Mouse (Mus musculus) lung, embryonic 16.5 days (tissue): ENCODE measurements at regions not wholly inside any gene's neighbourhood (a gene's known extent, or its start where the extent isn't known, plus 50 kb on each side); places are given as distances from the start of the nearest gene placed in this dataset.
A peak's percentile ranks its signal among the peaks of the same experiment; 100 is the strongest.

ENCODE experiments used
- ATAC-seq: fragments of 200-750 bp; cut with Nextera tagmentation; 2 replicates; pipeline ENCODE4 v1.8.0; 2017; ENCODE audit warnings: low read depth, mild to moderate bottlenecking, moderate library complexity
- H3K27ac ChIP-seq: fragments of 300-500 bp; sonication (generic); 2 replicates; pipeline ENCODE4 v1.5.1; 2014; ENCODE audit warnings: mild to moderate bottlenecking, control low read depth, low read length
- H3K27me3 ChIP-seq: fragments of 300-500 bp; sonication (generic); 2 replicates; pipeline ENCODE4 v1.6.1; 2014; ENCODE audit warnings: low read depth, low read length, mixed read lengths; ENCODE audit not compliant: control insufficient read depth, insufficient read depth
- H3K36me3 ChIP-seq: fragments of 300-500 bp; sonication (generic); 2 replicates; pipeline ENCODE4 v1.6.1; 2014; ENCODE audit warnings: low read length; ENCODE audit not compliant: control insufficient read depth, insufficient read depth
- H3K4me1 ChIP-seq: fragments of 300-500 bp; sonication (generic); replicated peaks from 2 replicates; pipeline ENCODE4 v1.6.1; 2014; ENCODE audit warnings: low read length, mixed read lengths; ENCODE audit not compliant: control insufficient read depth, insufficient read depth
- H3K4me2 ChIP-seq: fragments of 300-500 bp; sonication (generic); 2 replicates; pipeline ENCODE4 v1.6.1; 2014; ENCODE audit warnings: low read depth, low read length, control low read depth
- H3K4me3 ChIP-seq: fragments of 300-500 bp; sonication (generic); 2 replicates; pipeline ENCODE4 v1.5.1; 2014; ENCODE audit warnings: mild to moderate bottlenecking, low read length, control low read depth
- H3K9ac ChIP-seq: fragments of 300-500 bp; sonication (generic); 2 replicates; pipeline ENCODE4 v1.6.1; 2014; ENCODE audit warnings: low read length, control low read depth
- H3K9me3 ChIP-seq: fragments of 300-500 bp; sonication (generic); 2 replicates; pipeline ENCODE4 v1.6.1; 2016; ENCODE audit warnings: low read length; ENCODE audit not compliant: control insufficient read depth
- WGBS: fragments of 180-500 bp; shearing (Covaris S2); extraction: QIAGEN DNeasy Blood & Tissue Kit; methylation state at CpG from one replicate; pipeline ENCODE4 v1.1.7; 2014; 5-methylcytosine and 5-hydroxymethylcytosine counted together

DNA sequence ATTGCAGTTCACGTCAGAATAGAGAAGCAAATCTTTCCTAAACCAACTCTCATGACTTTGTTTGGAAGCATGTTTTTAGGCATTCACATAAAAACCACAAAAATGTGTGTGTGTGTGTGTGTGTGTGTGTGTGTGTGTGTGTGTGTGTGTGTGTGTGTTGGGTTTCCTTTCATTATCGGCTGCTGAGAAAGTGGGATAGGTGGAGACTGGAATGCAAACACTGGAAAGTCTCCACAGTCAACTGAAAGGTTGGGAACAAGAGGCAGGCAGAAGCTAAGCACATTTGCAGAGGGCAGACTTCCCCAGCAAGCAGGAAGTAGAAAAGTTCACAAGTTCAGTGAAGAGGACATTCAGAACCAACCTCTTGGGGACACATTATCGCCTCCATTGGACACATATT, 176.5 kb downstream of the Tmsb4x start:
- Histone ChIP-seq H3K27me3 (no peaks in the 10 kb centered on the region), H3K36me3 (no peaks in the 10 kb centered on the region), H3K4me2 (no peak overlapping the region), H3K4me3 (no peak overlapping the region), H3K9me3 (no peaks in the 10 kb centered on the region), H3K4me1 (no peaks in the 10 kb centered on the region), H3K27ac (peak overlapping the region; percentile 74), H3K9ac (no peak overlapping the region)
- peak; percentile 78 for ATAC-seq
- 23% methylated on average over 3 of the region's 3 CpGs for WGBS

GRCm38 (mm10) chrX:167031543-167031942, 177.6 kb downstream of the Tmsb4x start:
- Histone ChIP-seq H3K27ac (peak overlapping the region; percentile 71), H3K4me1 (no peaks in the 10 kb centered on the region), H3K9ac (no peak overlapping the region), H3K4me3 (no peak overlapping the region), H3K4me2 (no peak overlapping the region), H3K27me3 (no peaks in the 10 kb centered on the region), H3K36me3 (no peaks in the 10 kb centered on the region), H3K9me3 (no peaks in the 10 kb centered on the region)
- no peak for ATAC-seq
- 68% methylated on average over 2 of the region's 2 CpGs for WGBS

- H3K9me3 ChIP-seq = no peaks in the 10 kb centered on the region
- no peak overlapping the region for H3K27ac ChIP-seq
- no peak overlapping the region for H3K9ac ChIP-seq
- H3K36me3 ChIP-seq = no peaks in the 10 kb centered on the region
- H3K4me3 ChIP-seq = no peak overlapping the region
- 0 out of 2 replicates have a peak, but pooled peaks cover 3% of the 10 kb centered on the region for H3K4me1 ChIP-seq
- no peak overlapping the region for H3K4me2 ChIP-seq
- no peaks in the 10 kb centered on the region; the same call in none of the 2 replicates for H3K27me3 ChIP-seq
- WGBS = 56% methylated on average over 2 of the region's 2 CpGs
- no peak for ATAC-seq
These were observed 193.5 kb downstream of the Tmsb4x start for GRCm38 (mm10) chrX:167015602-167016001.

DNA sequence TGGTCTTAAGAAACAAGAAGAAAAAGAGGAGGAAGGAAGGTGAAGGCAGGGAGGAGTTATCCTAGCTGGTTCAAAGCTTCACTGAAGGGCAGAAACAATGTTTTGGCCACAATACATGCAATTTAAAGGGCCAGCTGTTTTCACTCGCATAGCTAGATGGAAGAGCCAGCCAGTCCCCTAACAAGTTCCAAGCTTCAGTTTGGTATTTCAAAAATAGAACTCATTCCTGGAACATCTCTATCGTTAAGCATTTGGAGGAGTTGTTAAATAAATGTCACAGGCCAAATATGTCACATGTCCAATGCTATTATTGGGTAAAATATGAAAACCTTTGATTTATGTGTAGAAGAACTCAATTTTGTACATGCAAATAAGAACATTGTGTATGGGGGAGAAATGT, 194.8 kb downstream of the Tmsb4x start:
- Histone ChIP-seq H3K36me3 (no peaks in the 10 kb centered on the region), H3K9me3 (no peaks in the 10 kb centered on the region), H3K4me1 (0 out of 2 replicates have a peak, but pooled peaks cover 3% of the 10 kb centered on the region), H3K4me3 (no peak overlapping the region), H3K27me3 (no peaks in the 10 kb centered on the region; the same call in none of the 2 replicates), H3K27ac (no peak overlapping the region), H3K4me2 (no peak overlapping the region), H3K9ac (no peak overlapping the region)
- peak; percentile 63 for ATAC-seq
- 33% methylated on average over 2 of the region's 2 CpGs for WGBS

DNA sequence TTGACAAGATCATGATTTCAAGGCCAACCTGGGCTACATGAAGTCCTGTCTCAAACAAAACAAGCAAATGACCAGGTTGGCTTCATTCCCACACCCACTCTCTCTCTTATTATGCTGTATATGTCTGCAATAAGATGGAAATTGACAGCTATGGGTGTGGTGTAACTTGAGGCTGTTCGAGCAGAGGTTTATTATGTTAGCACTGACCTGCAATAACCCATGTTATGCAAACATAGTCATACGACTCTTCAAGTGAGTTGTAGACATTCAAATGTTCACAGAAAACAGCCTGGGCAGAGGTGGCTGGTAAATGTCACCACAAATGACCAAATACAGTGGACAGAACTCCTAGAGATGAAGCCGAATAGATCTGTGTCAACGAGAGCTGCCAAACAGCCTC, 196.2 kb downstream of the Tmsb4x start:
- Histone ChIP-seq H3K9ac (no peak overlapping the region), H3K4me1 (0 out of 2 replicates have a peak, but pooled peaks cover 3% of the 10 kb centered on the region), H3K27me3 (no peaks in the 10 kb centered on the region; the same call in none of the 2 replicates), H3K4me3 (no peak overlapping the region), H3K27ac (peak overlapping the region; percentile 61), H3K4me2 (no peak overlapping the region), H3K9me3 (no peaks in the 10 kb centered on the region), H3K36me3 (no peaks in the 10 kb centered on the region)
- 44% methylated on average over 4 of the region's 4 CpGs for WGBS
- peak; percentile 19; the same call in 1 of the 2 replicates for ATAC-seq

GRCm38 (mm10) chrX:167011977-167012542, 197.1 kb downstream of the Tmsb4x start:
- Histone ChIP-seq H3K4me3 (no peak overlapping the region), H3K9ac (no peak overlapping the region), H3K9me3 (no peaks in the 10 kb centered on the region), H3K27ac (peak overlapping the region; percentile 61), H3K4me2 (no peak overlapping the region), H3K27me3 (no peaks in the 10 kb centered on the region; the same call in none of the 2 replicates), H3K36me3 (no peaks in the 10 kb centered on the region), H3K4me1 (0 out of 2 replicates have a peak, but pooled peaks cover 3% of the 10 kb centered on the region)
- ATAC-seq = peak; percentile 86
- 32% methylated on average over 1 of the region's 1 CpGs for WGBS

- Histone ChIP-seq H3K4me3 (no peak overlapping the region), H3K4me1 (no peaks in the 10 kb centered on the region), H3K27me3 (peaks cover 2% of the 10 kb centered on the region), H3K27ac (no peak overlapping the region), H3K9me3 (no peaks in the 10 kb centered on the region), H3K9ac (no peak overlapping the region), H3K36me3 (no peaks in the 10 kb centered on the region), H3K4me2 (no peak overlapping the region)
- no peak for ATAC-seq
- WGBS = 63% methylated on average over 4 of the region's 4 CpGs
These were observed 213.3 kb downstream of the Tmsb4x start for GRCm38 (mm10) chrX:166995855-166996254.

- 55% methylated on average over 6 of the region's 6 CpGs for WGBS
- Histone ChIP-seq H3K27ac (peak overlapping the region; percentile 4; the same call in 1 of the 2 replicates), H3K4me3 (no peak overlapping the region), H3K36me3 (no peaks in the 10 kb centered on the region), H3K27me3 (no peaks in the 10 kb centered on the region; the same call in 1 of the 2 replicates), H3K9me3 (no peaks in the 10 kb centered on the region), H3K4me1 (no peaks in the 10 kb centered on the region), H3K9ac (no peak overlapping the region), H3K4me2 (no peak overlapping the region)
- ATAC-seq = no peak
These were observed 228.1 kb downstream of the Tmsb4x start for GRCm38 (mm10) chrX:166981003-166981402.

DNA sequence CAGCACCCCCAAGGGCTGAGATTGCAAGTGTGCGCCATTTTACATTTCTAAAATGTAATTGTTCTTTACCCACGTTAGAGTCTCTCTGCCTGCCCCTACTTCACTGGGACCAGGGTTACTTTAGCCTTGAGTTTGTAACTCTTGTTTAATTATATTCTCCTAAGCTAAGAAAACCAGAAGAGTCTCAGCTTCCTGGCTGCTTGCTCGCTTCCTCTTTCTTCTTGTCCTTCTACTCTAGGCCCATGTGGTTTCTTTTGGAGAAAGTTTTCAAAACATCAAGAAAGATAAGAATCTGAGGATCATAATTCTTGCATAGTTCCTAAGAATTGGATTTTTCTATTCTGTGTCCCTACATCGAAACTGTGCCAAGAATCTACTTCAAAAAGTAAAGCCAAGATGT, 228.6 kb downstream of the Tmsb4x start:
- no peak for ATAC-seq
- Histone ChIP-seq H3K9ac (no peak overlapping the region), H3K36me3 (no peaks in the 10 kb centered on the region), H3K4me1 (no peaks in the 10 kb centered on the region), H3K27me3 (no peaks in the 10 kb centered on the region; the same call in 1 of the 2 replicates), H3K9me3 (no peaks in the 10 kb centered on the region), H3K27ac (no peak overlapping the region; the same call in 1 of the 2 replicates), H3K4me3 (no peak overlapping the region), H3K4me2 (no peak overlapping the region)
- WGBS = 66% methylated on average over 4 of the region's 4 CpGs
